Mouse (Mus musculus) MN1 (cell line): ENCODE measurements around the gene Ndufa4l2.

Experiments used
- DNase-seq: peaks from one replicate; pipeline ENCODE4 v3.0.0-alpha.2; 2016; ENCODE audit warnings: low spot score

The Ndufa4l2 gene

GRCm38 (mm10) chr10:127514764-127515163 lies at the start of gene Ndufa4l2:
Gene Ndufa4l2 (plus strand): TSS chr10:127514967.
- DNase-seq, result no peak

GRCm38 (mm10) chr10:127471281-127471988 lies 43.3 kb upstream of the Ndufa4l2 start:
- DNase-seq, result no peak

GRCm38 (mm10) chr10:127472722-127473121 lies 42.0 kb upstream of the Ndufa4l2 start:
- DNase-seq, result no peak

- DNase-seq, result no peak
Measured at GRCm38 (mm10) chr10:127475175-127475574, 39.6 kb upstream of the Ndufa4l2 start.

- DNase-seq, result no peak
Measured at GRCm38 (mm10) chr10:127476541-127476940, 38.2 kb upstream of the Ndufa4l2 start.

- DNase-seq, result no peak
Measured at GRCm38 (mm10) chr10:127477301-127477700, 37.5 kb upstream of the Ndufa4l2 start.

GRCm38 (mm10) chr10:127479131-127479530 lies 35.6 kb upstream of the Ndufa4l2 start:
- DNase-seq, result peak; percentile 66

GRCm38 (mm10) chr10:127480833-127481813 lies 33.6 kb upstream of the Ndufa4l2 start:
- DNase-seq, result no peak

GRCm38 (mm10) chr10:127485235-127485634 lies 29.5 kb upstream of the Ndufa4l2 start:
- DNase-seq, result no peak

- no peak for DNase-seq
Measured at GRCm38 (mm10) chr10:127488856-127489255, 25.9 kb upstream of the Ndufa4l2 start.

- no peak for DNase-seq
Measured at GRCm38 (mm10) chr10:127490160-127491127, 24.3 kb upstream of the Ndufa4l2 start.

GRCm38 (mm10) chr10:127491128-127491512 lies 23.6 kb upstream of the Ndufa4l2 start:
- DNase-seq, result no peak

- no peak for DNase-seq
Measured at GRCm38 (mm10) chr10:127492118-127492517, 22.6 kb upstream of the Ndufa4l2 start.

GRCm38 (mm10) chr10:127496156-127496555 lies 18.6 kb upstream of the Ndufa4l2 start:
- DNase-seq, result no peak

- no peak for DNase-seq
Measured at GRCm38 (mm10) chr10:127499516-127499915, 15.3 kb upstream of the Ndufa4l2 start.

GRCm38 (mm10) chr10:127500042-127500441 lies 14.7 kb upstream of the Ndufa4l2 start:
- DNase-seq, result no peak

GRCm38 (mm10) chr10:127500894-127501893 lies 13.6 kb upstream of the Ndufa4l2 start, which contains the start of gene Stac3:
Gene Stac3 (plus strand): TSS chr10:127501686.
- DNase-seq, result no peak

- DNase-seq, result peak; percentile 53
Measured at GRCm38 (mm10) chr10:127508239-127508638, 6.5 kb upstream of the Ndufa4l2 start.

GRCm38 (mm10) chr10:127509051-127509836 lies 5.5 kb upstream of the Ndufa4l2 start:
- DNase-seq, result peak; percentile 99
